Mouse (Mus musculus) naive thymus-derived CD4-positive, alpha-beta T cell, adult 5 months (primary cell): Measurements from ENCODE around the gene Esx1. TPM values are rescaled to one million over a fixed set of nuclear protein-coding genes. Genes with fewer than 3 reads are reported as not detected.

Experiments used
- polyA plus RNA-seq: library from polyadenylated mRNA; unstranded; fragments of 100-300 nt; shearing (Covaris generic); gene quantifications from one replicate; pipeline ENCODE4 v1.2.1, GENCODE M21; 2017

Esx1 gene
- not detected for polyA plus RNA-seq

DNA sequence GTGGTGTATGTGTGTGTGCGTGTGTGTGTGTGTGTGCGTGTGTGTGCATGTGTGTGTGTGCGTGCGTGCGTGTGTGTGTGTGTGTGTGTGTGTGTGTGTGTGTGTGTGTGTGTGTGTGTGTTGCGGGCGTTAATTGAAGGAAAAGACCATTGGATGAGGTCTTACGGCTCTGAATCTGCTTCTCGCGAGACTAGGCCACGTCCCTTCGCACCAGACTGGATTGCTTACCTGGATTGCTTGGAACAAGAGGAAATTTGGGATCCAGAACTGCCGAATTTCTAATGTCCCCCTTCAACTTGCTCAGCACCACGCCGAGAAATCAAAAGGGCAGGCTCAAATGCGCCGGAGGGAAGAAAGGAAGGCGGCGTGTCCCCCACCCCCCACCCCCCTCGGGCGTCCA is at the start of gene Esx1:
Esx1 (minus strand) TSS at position 366 of the 400 bp plus-strand sequence.

Other genes with a start within 250 kb of the Esx1 start
- gene H2bfm, start 194.8 kb downstream of the Esx1 start, polyA plus RNA-seq, result not detected
- 20.3 TPM for gene Tmsb15b2, start 146.6 kb downstream of the Esx1 start, polyA plus RNA-seq
- 1.9 TPM for gene Tmsb15l, start 145.2 kb downstream of the Esx1 start, polyA plus RNA-seq
- gene Tmsb15b1, start 145.2 kb downstream of the Esx1 start, polyA plus RNA-seq, result 18.2 TPM
- gene Zcchc18, start 128.9 kb downstream of the Esx1 start, polyA plus RNA-seq, result 2.7 TPM
- gene Slc25a53, start 83.8 kb downstream of the Esx1 start, polyA plus RNA-seq, result 5.6 TPM
- 5.8 TPM for gene Fam199x, start 72.5 kb downstream of the Esx1 start, polyA plus RNA-seq